Mouse (Mus musculus) CH12.LX (cell line): ENCODE measurements around the gene H2al1m. TPM values are rescaled to one million over a fixed set of nuclear protein-coding genes. Genes with fewer than 3 reads are reported as not detected.

Source experiments
- DNase-seq: peaks from one replicate; pipeline ENCODE4 v3.0.0-alpha.2; 2013; ENCODE audit errors: extremely low read depth
- H3K27ac ChIP-seq: 2 replicates; pipeline ENCODE4 v1.5.1; 2012; ENCODE audit warnings: low read depth, mild to moderate bottlenecking, control low read depth, moderate library complexity; ENCODE audit not compliant: insufficient read depth
- H3K27me3 ChIP-seq: replicated peaks from 2 replicates; pipeline ENCODE3; 2012; ENCODE audit warnings: inconsistent platforms
- H3K36me3 ChIP-seq, 2 experiments: replicated peaks in 1 of 2; 2 replicates each; pipeline versions ENCODE3 to v1.6.1; 2012; ENCODE audit warnings: inconsistent platforms in 1 of 2, low read length in 1 of 2, mild to moderate bottlenecking in 1 of 2, mixed read lengths in 1 of 2, moderate library complexity in 1 of 2; ENCODE audit not compliant: control insufficient read depth in 1 of 2, insufficient read depth in 1 of 2
- H3K4me1 ChIP-seq, 2 experiments: 2 replicates each; pipeline ENCODE4 v1.6.1; 2012; ENCODE audit warnings: inconsistent platforms in 1 of 2, moderate library complexity in 1 of 2; ENCODE audit not compliant: insufficient read depth in 2 of 2, control insufficient read depth in 1 of 2
- H3K4me2 ChIP-seq: 2 replicates; pipeline ENCODE4 v1.6.1; 2012; ENCODE audit warnings: low read depth, mild to moderate bottlenecking, control low read depth; ENCODE audit not compliant: poor library complexity, insufficient read depth, severe bottlenecking
- H3K4me3 ChIP-seq, 3 experiments: fragments of 150-350 bp in 1 of 3; sonication (generic) in 1 of 3; replicated peaks in 1 of 3; 2 replicates each; pipeline versions ENCODE3 to v1.5.1; 2011 to 2012; ENCODE audit warnings: low read depth in 2 of 3, low read length in 2 of 3, mild to moderate bottlenecking in 2 of 3, moderate library complexity in 2 of 3, control low read depth in 1 of 3, improper control_type of control experiment in 1 of 3, inconsistent platforms in 1 of 3, mixed read lengths in 1 of 3; ENCODE audit not compliant: poor library complexity in 1 of 3
- H3K79me2 ChIP-seq: replicated peaks from 2 replicates; pipeline ENCODE4 v1.6.1; 2012; ENCODE audit warnings: mild to moderate bottlenecking, moderate library complexity; ENCODE audit not compliant: control insufficient read depth, poor library complexity, insufficient read depth, severe bottlenecking; ENCODE audit errors: extremely low read depth
- H3K9ac ChIP-seq: 2 replicates; pipeline ENCODE4 v1.6.1; 2012; ENCODE audit warnings: low read depth, mild to moderate bottlenecking, control low read depth, moderate library complexity; ENCODE audit not compliant: insufficient read depth
- H3K9me3 ChIP-seq: replicated peaks from 2 replicates; pipeline ENCODE3; 2012; ENCODE audit warnings: low read length, inconsistent platforms, mixed read lengths
- BHLHE40 ChIP-seq: IDR thresholded peaks from 2 replicates; pipeline ENCODE4 v1.6.1; 2011; ENCODE audit warnings: mild to moderate bottlenecking, low read depth, low read length, improper control_type of control experiment
- ETS1 ChIP-seq: conservative IDR thresholded peaks from 2 replicates; pipeline ENCODE4 v1.6.1; 2012; ENCODE audit warnings: low read depth, mild to moderate bottlenecking, inconsistent platforms, low read length, improper control_type of control experiment, moderate library complexity
- HCFC1 ChIP-seq: IDR thresholded peaks from 2 replicates; pipeline ENCODE4 v1.6.1; 2012; ENCODE audit warnings: low read depth, mild to moderate bottlenecking, inconsistent platforms, low read length, improper control_type of control experiment
- IRF4 ChIP-seq: IDR thresholded peaks from 2 replicates; pipeline ENCODE4 v1.6.1; 2014; ENCODE audit warnings: low read depth, mild to moderate bottlenecking, inconsistent platforms, low read length, improper control_type of control experiment
- JUN ChIP-seq: IDR thresholded peaks from 2 replicates; pipeline ENCODE4 v1.6.1; 2011; ENCODE audit warnings: low read depth, mild to moderate bottlenecking, low read length, improper control_type of control experiment, moderate library complexity; ENCODE audit not compliant: insufficient read depth
- JUND ChIP-seq: conservative IDR thresholded peaks from 2 replicates; pipeline ENCODE4 v1.6.1; 2011; ENCODE audit warnings: low read depth, low read length, improper control_type of control experiment
- KAT2A ChIP-seq: IDR thresholded peaks from 2 replicates; pipeline ENCODE4 v1.6.1; 2012; ENCODE audit warnings: low read length, improper control_type of control experiment, inconsistent platforms; ENCODE audit not compliant: insufficient replicate concordance
- MAFK ChIP-seq: IDR thresholded peaks from 2 replicates; pipeline ENCODE4 v1.6.1; 2011; ENCODE audit warnings: low read length, improper control_type of control experiment; ENCODE audit not compliant: insufficient replicate concordance
- MAZ ChIP-seq: IDR thresholded peaks from 2 replicates; pipeline ENCODE4 v1.6.1; 2012; ENCODE audit warnings: low read depth, mild to moderate bottlenecking, inconsistent platforms, low read length, improper control_type of control experiment, moderate library complexity
- MEF2A ChIP-seq: IDR thresholded peaks from 2 replicates; pipeline ENCODE4 v1.6.1; 2014; ENCODE audit warnings: low read depth, mild to moderate bottlenecking, inconsistent platforms, low read length, improper control_type of control experiment, borderline replicate concordance
- MXI1 ChIP-seq: IDR thresholded peaks from 2 replicates; pipeline ENCODE4 v1.6.1; 2011; ENCODE audit warnings: mild to moderate bottlenecking, low read depth, low read length, improper control_type of control experiment
- NELFE ChIP-seq: IDR thresholded peaks from 2 replicates; pipeline ENCODE4 v1.6.1; 2011; ENCODE audit warnings: low read depth, low read length, improper control_type of control experiment
- NRF1 ChIP-seq: IDR thresholded peaks from 2 replicates; pipeline ENCODE4 v1.6.1; 2014; ENCODE audit warnings: low read depth, mild to moderate bottlenecking, inconsistent platforms, low read length, improper control_type of control experiment, moderate library complexity
- POLR2A ChIP-seq: IDR thresholded peaks from 2 replicates; pipeline ENCODE4 v1.6.1; 2011; ENCODE audit warnings: low read depth, mild to moderate bottlenecking, improper control_type of control experiment, low read length
- SMC3 ChIP-seq: IDR thresholded peaks from 2 replicates; pipeline ENCODE4 v1.6.1; 2011; ENCODE audit warnings: low read depth, low read length, improper control_type of control experiment
- TBP ChIP-seq: conservative IDR thresholded peaks from 2 replicates; pipeline ENCODE4 v1.6.1; 2011; ENCODE audit warnings: low read depth, low read length, improper control_type of control experiment
- TCF12 ChIP-seq: IDR thresholded peaks from 2 replicates; pipeline ENCODE4 v1.6.1; 2014; ENCODE audit warnings: low read depth, mild to moderate bottlenecking, inconsistent platforms, low read length, improper control_type of control experiment
- UBTF ChIP-seq: IDR thresholded peaks from 2 replicates; pipeline ENCODE4 v1.6.1; 2012; ENCODE audit warnings: low read depth, mild to moderate bottlenecking, inconsistent platforms, low read length, improper control_type of control experiment, moderate library complexity
- USF1 ChIP-seq: IDR thresholded peaks from 2 replicates; pipeline ENCODE4 v1.6.1; 2014; ENCODE audit warnings: low read depth, mild to moderate bottlenecking, inconsistent platforms, low read length, improper control_type of control experiment
- USF2 ChIP-seq: conservative IDR thresholded peaks from 2 replicates; pipeline ENCODE4 v1.6.1; 2011; ENCODE audit warnings: low read depth, low read length, improper control_type of control experiment
- ZNF384 ChIP-seq: IDR thresholded peaks from 2 replicates; pipeline ENCODE4 v1.6.1; 2012; ENCODE audit warnings: low read depth, low read length, improper control_type of control experiment, inconsistent platforms
- dilution Hi-C: fragments of 300-500 bp; cut with MboI; formaldehyde crosslinking; loops from 2 replicates; pipeline ENCODE4 v1.14.3; 2020; ENCODE audit warnings: low sequenced_read_pairs; ENCODE audit not compliant: extremely low pct_unique_long_range_greater_than_20kb, extremely low pct_ligation_motif_present
- in situ Hi-C: fragments of 300-500 bp; cut with MboI; formaldehyde crosslinking; loops from 3 replicates; pipeline ENCODE4 v1.14.3; 2019; ENCODE audit warnings: low sequenced_read_pairs, low pct_ligation_motif_present, low pct_unique_long_range_greater_than_20kb, mixed read lengths
- polyA plus RNA-seq: library from polyadenylated mRNA; unstranded; fragments of >175 nt; gene quantifications from 2 replicates; pipeline ENCODE4 v1.2.1, GENCODE M21; 2012; ENCODE audit warnings: low read depth; ENCODE audit not compliant: insufficient read length
- total RNA-seq, 2 experiments: library from RNA; depleted of rRNA; stranded (reverse); fragments of 300-350 nt in 1 of 2; fragments of >200 nt in 1 of 2; gene quantifications; 2 replicates each; pipeline ENCODE4 v1.2.3; 2012 to 2014

H2al1m gene
- total and polyA plus RNA-seq, 3 experiments = not detected

DNA sequence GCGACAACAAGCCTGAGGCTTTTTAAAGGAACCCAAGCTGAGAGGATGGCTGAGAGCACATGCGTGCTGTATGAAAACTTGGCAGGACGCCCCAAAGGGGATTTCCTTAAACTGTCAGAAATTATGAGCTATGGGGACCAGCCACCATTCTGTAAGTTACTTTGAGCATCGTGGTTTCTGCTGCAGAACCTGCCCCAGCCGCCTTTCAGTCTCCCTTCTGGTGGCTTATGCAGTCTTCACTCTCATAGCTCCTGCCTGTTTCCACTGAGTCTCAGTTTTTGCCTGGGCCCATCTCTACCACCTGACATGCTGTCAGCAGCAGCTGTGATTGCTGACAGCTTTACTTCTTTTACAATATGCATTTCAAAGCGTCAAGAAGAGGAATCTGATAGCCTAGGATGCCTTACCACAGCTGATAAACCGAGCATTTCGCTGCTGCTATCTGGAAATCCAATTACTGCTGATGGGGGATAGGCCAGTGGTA is 40.1 kb upstream of the H2al1m start:
- H3K27me3 ChIP-seq = no peaks in the 10 kb centered on the region
- H3K9ac ChIP-seq = no peak overlapping the region
- no peak overlapping the region for H3K4me2 ChIP-seq
- no peak overlapping the region for H3K27ac ChIP-seq
- in situ Hi-C loops = no loop called here
- H3K9me3 ChIP-seq = no peaks in the 10 kb centered on the region
- DNase-seq = peak; percentile 8
- H3K4me3 ChIP-seq = no peak overlapping the region
- TF ChIP-seq USF2 (no peak), UBTF (no peak), NELFE (no peak), TBP (no peak), MEF2A (no peak), JUN (no peak), ZNF384 (no peak)
- no peaks in the 10 kb centered on the region for H3K79me2 ChIP-seq
- peaks cover 5 to 9% of the 10 kb centered on the region in 2 experiments; a peak in 2 of 4 replicates for H3K4me1 ChIP-seq
- no peaks in the 10 kb centered on the region for H3K36me3 ChIP-seq
- dilution Hi-C loops = no loop called here

GRCm38 (mm10) chrX:9244603-9245336 is 38.8 kb upstream of the H2al1m start:
- Histone ChIP-seq H3K27me3 (no peaks in the 10 kb centered on the region), H3K79me2 (no peaks in the 10 kb centered on the region), H3K4me2 (no peak overlapping the region), H3K9me3 (no peaks in the 10 kb centered on the region), H3K27ac (no peak overlapping the region), H3K9ac (no peak overlapping the region), H3K4me1 (peaks cover 5 to 9% of the 10 kb centered on the region in 2 experiments; a peak in 2 of 4 replicates), H3K36me3 (no peaks in the 10 kb centered on the region), H3K4me3 (no peak overlapping the region)
- no peak for DNase-seq
- in situ Hi-C loops (no loop called here), dilution Hi-C loops (no loop called here)
- TF ChIP-seq MAFK = no peak
- no peak for TF ChIP-seq JUND
- TF ChIP-seq NRF1 = no peak
- no peak for TF ChIP-seq POLR2A
- no peak for TF ChIP-seq HCFC1
- no peak for TF ChIP-seq MXI1
- TF ChIP-seq MAZ = no peak
- TF ChIP-seq TCF12 = no peak
- no peak for TF ChIP-seq SMC3
- no peak for TF ChIP-seq USF1
- no peak for TF ChIP-seq IRF4
- TF ChIP-seq ETS1 = no peak
- TF ChIP-seq BHLHE40 = no peak
- TF ChIP-seq KAT2A = no peak
